Mouse (Mus musculus): ENCODE measurements around the gene Etv3. TPM values are rescaled to one million over a fixed set of nuclear protein-coding genes. Genes with fewer than 3 reads are reported as not detected.
A peak's percentile ranks its signal among the peaks of the same experiment; 100 is the strongest.

Gene Etv3
- polyA plus RNA-seq, 1 experiment = 4.6 TPM

DNA sequence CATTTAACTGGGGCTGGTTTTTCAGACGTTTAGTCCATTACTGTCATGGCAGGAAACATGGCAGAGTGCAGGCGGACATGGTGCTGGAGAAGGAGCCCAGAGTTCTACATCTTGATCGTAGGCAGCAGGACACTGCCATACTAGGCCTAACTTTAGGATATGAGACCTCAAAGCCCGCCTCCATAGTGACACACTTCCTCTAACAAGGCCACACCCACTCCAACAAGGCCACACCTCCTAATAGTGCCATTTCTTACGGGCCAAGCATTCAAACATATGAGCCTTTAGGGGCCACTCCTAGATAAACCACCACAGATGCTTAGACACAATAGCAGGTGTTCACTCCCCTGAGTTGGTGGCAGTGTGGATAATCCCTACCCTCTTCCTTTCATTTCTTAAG, 38.3 kb downstream of the Etv3 start:
- no peak overlapping the region for H3ac ChIP-seq (ENCODE audit: control insufficient read depth, insufficient read length)
- no peaks in the 10 kb centered on the region for H3K27me3 ChIP-seq (ENCODE audit: control insufficient read depth, insufficient read depth, insufficient read length)
- no peaks in the 10 kb centered on the region for H3K36me3 ChIP-seq (ENCODE audit: control insufficient read depth, insufficient read depth)
- TF ChIP-seq CEBPB (IDR thresholded peaks at IDR 0.05; ENCODE audit: insufficient read depth, poor library complexity, severe bottlenecking) (no peak), REST (IDR thresholded peaks at IDR 0.05; ENCODE audit: insufficient read depth, insufficient read length) (no peak), MAX (IDR thresholded peaks at IDR 0.05; ENCODE audit: low read depth) (no peak), TCF3 (IDR thresholded peaks at IDR 0.05; ENCODE audit: insufficient read length, low read depth) (no peak), TCF12 (IDR thresholded peaks at IDR 0.05; ENCODE audit: insufficient read depth, poor library complexity, severe bottlenecking) (no peak), MYOG (IDR thresholded peaks at IDR 0.05; ENCODE audit: control insufficient read depth in 1 of 3, insufficient read depth in 1 of 3, insufficient read length in 2 of 3, low read depth in 2 of 3) (no peak), POLR2A (IDR thresholded peaks at IDR 0.05; ENCODE audit: insufficient read length, low read depth) (no peak), POLR2AphosphoS2 (IDR thresholded peaks at IDR 0.05; ENCODE audit: insufficient read length, low read depth) (no peak), SRF (IDR thresholded peaks at IDR 0.05; ENCODE audit: control insufficient read depth, insufficient read length, low read depth) (no peak)
- no peaks in the 10 kb centered on the region for H3K79me2 ChIP-seq (ENCODE audit: control insufficient read depth, insufficient read depth)
- H3K4me2 ChIP-seq (ENCODE audit: low read depth) = no peak overlapping the region
- no peak overlapping the region for H3K4me3 ChIP-seq

GRCm38 (mm10) chr3:87565623-87566022, 40.4 kb downstream of the Etv3 start:
- peak overlapping the region; percentile 52 for H3K4me2 ChIP-seq (ENCODE audit: low read depth)
- H3K36me3 ChIP-seq (ENCODE audit: control insufficient read depth, insufficient read depth) = no peaks in the 10 kb centered on the region
- H3K4me3 ChIP-seq = no peak overlapping the region
- H3ac ChIP-seq (ENCODE audit: control insufficient read depth, insufficient read length) = no peak overlapping the region
- no peaks in the 10 kb centered on the region for H3K27me3 ChIP-seq (ENCODE audit: control insufficient read depth, insufficient read depth, insufficient read length)
- no peaks in the 10 kb centered on the region for H3K79me2 ChIP-seq (ENCODE audit: control insufficient read depth, insufficient read depth)
- TF ChIP-seq MAX (IDR thresholded peaks at IDR 0.05; ENCODE audit: low read depth) (no peak), POLR2A (IDR thresholded peaks at IDR 0.05; ENCODE audit: insufficient read length, low read depth) (no peak), MYOG (IDR thresholded peaks at IDR 0.05; ENCODE audit: control insufficient read depth in 1 of 3, insufficient read depth in 1 of 3, insufficient read length in 2 of 3, low read depth in 2 of 3) (no peak), USF1 (IDR thresholded peaks at IDR 0.05; ENCODE audit: low read depth) (no peak), TCF12 (IDR thresholded peaks at IDR 0.05; ENCODE audit: insufficient read depth, poor library complexity, severe bottlenecking) (no peak), REST (IDR thresholded peaks at IDR 0.05; ENCODE audit: insufficient read depth, insufficient read length) (no peak), CEBPB (IDR thresholded peaks at IDR 0.05; ENCODE audit: insufficient read depth, poor library complexity, severe bottlenecking) (no peak), MYOD1 (IDR thresholded peaks at IDR 0.05; ENCODE audit: control insufficient read depth in 1 of 3, insufficient read length in 2 of 3, low read depth in 2 of 3) (no peak), TCF3 (IDR thresholded peaks at IDR 0.05; ENCODE audit: insufficient read length, low read depth) (no peak), POLR2AphosphoS2 (IDR thresholded peaks at IDR 0.05; ENCODE audit: insufficient read length, low read depth) (no peak)

GRCm38 (mm10) chr3:87566066-87566465, 40.9 kb downstream of the Etv3 start:
- Histone ChIP-seq H3K27me3 (ENCODE audit: control insufficient read depth, insufficient read depth, insufficient read length) (no peaks in the 10 kb centered on the region), H3K36me3 (ENCODE audit: control insufficient read depth, insufficient read depth) (no peaks in the 10 kb centered on the region), H3ac (ENCODE audit: control insufficient read depth, insufficient read length) (no peak overlapping the region), H3K4me3 (no peak overlapping the region), H3K4me2 (ENCODE audit: low read depth) (peak overlapping the region; percentile 52), H3K79me2 (ENCODE audit: control insufficient read depth, insufficient read depth) (no peaks in the 10 kb centered on the region)
- TF ChIP-seq USF1 (IDR thresholded peaks at IDR 0.05; ENCODE audit: low read depth) (no peak), MAX (IDR thresholded peaks at IDR 0.05; ENCODE audit: low read depth) (no peak), CEBPB (IDR thresholded peaks at IDR 0.05; ENCODE audit: insufficient read depth, poor library complexity, severe bottlenecking) (no peak), TCF12 (IDR thresholded peaks at IDR 0.05; ENCODE audit: insufficient read depth, poor library complexity, severe bottlenecking) (no peak), POLR2AphosphoS2 (IDR thresholded peaks at IDR 0.05; ENCODE audit: insufficient read length, low read depth) (no peak), MYOD1 (IDR thresholded peaks at IDR 0.05; ENCODE audit: control insufficient read depth in 1 of 3, insufficient read length in 2 of 3, low read depth in 2 of 3) (no peak), POLR2A (IDR thresholded peaks at IDR 0.05; ENCODE audit: insufficient read length, low read depth) (no peak), SRF (IDR thresholded peaks at IDR 0.05; ENCODE audit: control insufficient read depth, insufficient read length, low read depth) (no peak), MYOG (IDR thresholded peaks at IDR 0.05; ENCODE audit: control insufficient read depth in 1 of 3, insufficient read depth in 1 of 3, insufficient read length in 2 of 3, low read depth in 2 of 3) (no peak), E2F4 (IDR thresholded peaks at IDR 0.05; ENCODE audit: insufficient read depth) (no peak), TCF3 (IDR thresholded peaks at IDR 0.05; ENCODE audit: insufficient read length, low read depth) (no peak), REST (IDR thresholded peaks at IDR 0.05; ENCODE audit: insufficient read depth, insufficient read length) (no peak)

DNA sequence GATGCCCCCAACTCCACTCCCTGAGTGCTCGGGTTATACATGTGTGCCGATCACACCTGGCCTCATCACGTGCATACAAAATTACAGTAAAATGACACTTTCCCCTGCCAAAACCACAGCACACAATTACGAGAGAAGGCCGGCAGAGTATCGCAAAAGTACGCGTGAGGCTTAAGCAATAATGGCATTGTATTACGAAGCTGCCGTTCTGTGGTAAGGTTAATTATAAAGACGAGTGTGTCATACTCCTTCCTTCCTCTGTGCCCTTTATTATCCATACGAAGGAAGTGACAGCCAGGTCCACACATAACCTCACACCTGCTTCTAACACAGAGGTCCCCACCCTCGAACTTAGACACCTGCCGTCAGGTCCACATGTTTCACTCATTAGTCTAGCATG, 42.3 kb downstream of the Etv3 start:
- no peak for TF ChIP-seq USF1 (IDR thresholded peaks at IDR 0.05; ENCODE audit: low read depth)
- TF ChIP-seq E2F4 (IDR thresholded peaks at IDR 0.05; ENCODE audit: insufficient read depth) = no peak
- no peak for TF ChIP-seq REST (IDR thresholded peaks at IDR 0.05; ENCODE audit: insufficient read depth, insufficient read length)
- no peak for TF ChIP-seq MAX (IDR thresholded peaks at IDR 0.05; ENCODE audit: low read depth)
- no peak for TF ChIP-seq POLR2AphosphoS2 (IDR thresholded peaks at IDR 0.05; ENCODE audit: insufficient read length, low read depth)
- no peak for TF ChIP-seq MYOG (IDR thresholded peaks at IDR 0.05; ENCODE audit: control insufficient read depth in 1 of 3, insufficient read depth in 1 of 3, insufficient read length in 2 of 3, low read depth in 2 of 3)
- no peak for TF ChIP-seq TCF3 (IDR thresholded peaks at IDR 0.05; ENCODE audit: insufficient read length, low read depth)
- no peak for TF ChIP-seq POLR2A (IDR thresholded peaks at IDR 0.05; ENCODE audit: insufficient read length, low read depth)
- TF ChIP-seq TCF12 (IDR thresholded peaks at IDR 0.05; ENCODE audit: insufficient read depth, poor library complexity, severe bottlenecking) = no peak
- no peak for TF ChIP-seq SRF (IDR thresholded peaks at IDR 0.05; ENCODE audit: control insufficient read depth, insufficient read length, low read depth)
- no peak for TF ChIP-seq MYOD1 (IDR thresholded peaks at IDR 0.05; ENCODE audit: control insufficient read depth in 1 of 3, insufficient read length in 2 of 3, low read depth in 2 of 3)
- TF ChIP-seq CEBPB (IDR thresholded peaks at IDR 0.05; ENCODE audit: insufficient read depth, poor library complexity, severe bottlenecking) = no peak

More for the DNA sequence above, 42.3 kb downstream of the Etv3 start:
- H3K4me3 ChIP-seq = no peak overlapping the region
- H3K36me3 ChIP-seq (ENCODE audit: control insufficient read depth, insufficient read depth) = no peaks in the 10 kb centered on the region
- H3ac ChIP-seq (ENCODE audit: control insufficient read depth, insufficient read length) = no peak overlapping the region
- no peak overlapping the region for H3K4me2 ChIP-seq (ENCODE audit: low read depth)
- H3K79me2 ChIP-seq (ENCODE audit: control insufficient read depth, insufficient read depth) = no peaks in the 10 kb centered on the region
- no peaks in the 10 kb centered on the region for H3K27me3 ChIP-seq (ENCODE audit: control insufficient read depth, insufficient read depth, insufficient read length)

All from myocyte (in vitro differentiated cells).